Mouse (Mus musculus) right cerebral cortex, postnatal 4 days (tissue): ENCODE results near the gene Vmn1r103.
"Not testable (repeated sequence)": the region's sequence is repeated elsewhere in the genome, so short reads cannot be mapped to it uniquely, and the experiment has no call there.

Experiments
- DNase-seq: peaks from one replicate; pipeline ENCODE4 v3.0.0-alpha.2; 2022

The Vmn1r103 gene

DNA sequence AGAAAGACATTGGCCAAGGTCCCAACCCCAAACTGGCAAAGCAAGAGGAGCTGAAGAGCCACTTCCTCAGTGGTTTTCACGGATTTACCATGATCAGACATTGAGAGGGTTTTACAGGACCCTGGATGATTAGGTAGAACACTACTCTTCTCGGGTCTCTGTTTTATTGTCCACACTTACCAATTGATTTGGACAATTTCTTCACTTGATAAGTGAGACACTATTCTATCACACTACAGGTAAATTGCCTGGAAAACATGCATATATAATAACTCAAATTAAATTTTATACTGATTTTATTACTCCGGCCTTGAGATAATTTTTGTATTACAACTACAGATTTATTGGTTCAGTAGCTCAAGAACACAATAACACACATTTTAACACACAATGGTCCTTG lies at the start of gene Vmn1r103:
Gene Vmn1r103 (minus strand): TSS at position 101 of the 400 bp plus-strand sequence.
- DNase-seq = not testable (repeated sequence)

DNA sequence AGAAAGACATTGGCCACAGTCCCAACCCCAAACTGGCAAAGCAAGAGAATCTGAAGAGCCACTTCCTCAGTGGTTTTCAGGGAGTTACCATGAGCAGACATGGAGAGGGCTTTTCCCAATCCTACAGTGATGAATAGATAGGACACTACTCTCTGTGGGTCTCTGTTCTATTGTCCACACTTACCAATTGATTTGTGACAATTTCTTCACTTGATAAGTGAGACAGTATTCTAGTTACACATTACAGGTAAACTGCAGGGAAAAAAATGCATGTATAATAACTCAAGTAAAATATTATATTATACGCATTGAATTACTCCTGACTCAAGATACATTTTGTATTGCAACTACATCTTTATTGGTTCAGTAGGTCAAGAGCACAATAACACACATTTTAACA lies 35.3 kb upstream of the Vmn1r103 start, which contains the start of gene Gm5726:
Gene Gm5726 (minus strand): TSS at position 101 of the 400 bp plus-strand sequence.
- not testable (repeated sequence) for DNase-seq

GRCm38 (mm10) chr7:20533537-20533936 lies 23.2 kb upstream of the Vmn1r103 start, which contains the start of gene Vmn1r104:
Gene Vmn1r104 (plus strand): TSS chr7:20533837.
- not testable (repeated sequence) for DNase-seq

DNA sequence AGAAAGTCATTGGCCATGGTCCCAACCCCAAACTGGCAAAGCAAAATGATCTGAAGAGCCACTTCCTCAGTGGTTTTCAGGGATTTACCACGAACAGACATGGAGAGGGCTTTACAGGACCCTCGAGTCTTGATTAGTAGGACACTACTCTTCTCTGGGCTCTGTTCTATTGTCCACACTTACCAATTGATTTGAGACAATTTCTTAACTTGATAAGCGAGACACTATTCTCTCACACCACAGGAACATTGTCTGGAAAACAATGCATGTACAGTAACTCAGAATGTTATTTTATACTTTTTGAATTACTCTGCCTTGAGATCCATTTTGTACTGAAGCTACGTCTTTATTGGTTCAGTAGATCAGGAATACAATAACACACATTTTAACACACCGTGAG lies 35.5 kb downstream of the Vmn1r103 start, which contains the start of gene Gm10670:
Gene Gm10670 (minus strand): TSS at position 101 of the 400 bp plus-strand sequence.
- DNase-seq = not testable (repeated sequence)
